ENCODE assay signal across 12 mouse cellular contexts in genomic region chr9:66977982-66978381, GRCm38 (mm10). TPM values are rescaled to one million over a fixed set of nuclear protein-coding genes. Genes with fewer than 3 reads are reported as not detected.
DNase-seq lines count a peak whose midpoint lies in the region; ATAC-seq lines count a peak whose summit lies in the region.
"Had no signal": no experiment of that assay in that cellular context is flagged by ENCODE, and none has a peak within 500 bp of the region (broad histone marks: within the 10 kb centered on the region; RNA-seq: fewer than 3 reads in every experiment).

No protein-coding gene starts in this region.

- no peak for ATAC-seq in hindbrain, embryonic 14.5 days (ENCODE audit: low FRiP score)
- ATAC-seq: forebrain, embryonic 15.5 days; midbrain, embryonic 13.5 days had no signal

- WGBS in hindbrain, embryonic 14.5 days: 93% methylated on average over 1 of the region's 1 CpGs
- 90% methylated on average over 1 of the region's 1 CpGs for WGBS in embryonic facial prominence, embryonic 10.5 days

- no peak overlapping the region for H3K27ac ChIP-seq in hindbrain, embryonic 14.5 days
- H3K27ac ChIP-seq in embryonic facial prominence, embryonic 10.5 days (replicated peaks): no peak overlapping the region
- H3K27ac ChIP-seq: forebrain, embryonic 15.5 days; heart, adult 2 months; lung, embryonic 15.5 days; midbrain, embryonic 13.5 days had no signal

- no peaks in the 10 kb centered on the region for H3K27me3 ChIP-seq in hindbrain, embryonic 14.5 days (ENCODE audit: control insufficient read depth, insufficient read depth, low read length)
- H3K27me3 ChIP-seq in embryonic facial prominence, embryonic 10.5 days (replicated peaks; ENCODE audit: low read depth, poor library complexity, severe bottlenecking): peaks cover 7% of the 10 kb centered on the region
- H3K27me3 ChIP-seq: forebrain, embryonic 15.5 days; lung, embryonic 15.5 days; midbrain, embryonic 13.5 days had no signal

- H3K4me2 ChIP-seq in hindbrain, embryonic 14.5 days (replicated peaks): no peak overlapping the region
- H3K4me2 ChIP-seq: forebrain, embryonic 15.5 days; lung, embryonic 15.5 days; midbrain, embryonic 13.5 days had no signal

- H3K9ac ChIP-seq in hindbrain, embryonic 14.5 days: no peak overlapping the region
- H3K9ac ChIP-seq: forebrain, embryonic 15.5 days; lung, embryonic 15.5 days; midbrain, embryonic 13.5 days had no signal

- intact Hi-C loops in left cerebral cortex, postnatal 36 days (cut with DNase I): no loop called here

- H3K36me3 ChIP-seq in hindbrain, embryonic 14.5 days (replicated peaks; ENCODE audit: control insufficient read depth, insufficient read depth): peaks cover 5% of the 10 kb centered on the region; the same call in 1 of the 2 replicates
- no peaks in the 10 kb centered on the region for H3K36me3 ChIP-seq in embryonic facial prominence, embryonic 10.5 days (replicated peaks)
- H3K36me3 ChIP-seq: forebrain, embryonic 15.5 days; lung, embryonic 15.5 days; midbrain, embryonic 13.5 days had no signal

- DNase-seq in cerebellum, postnatal 10 days: peak; percentile 27 to 40
- no peak for DNase-seq in cerebellum, adult 11-12 months
- peak; percentile 75 for DNase-seq in layer of hippocampus, adult 9-11 months
- DNase-seq in layer of hippocampus, postnatal 10 days (ENCODE audit: low spot score in 2 of 2): no peak
- DNase-seq in ES-CJ7 (ENCODE audit: low read depth, low spot score): peak; percentile 25
- DNase-seq in left cerebral cortex, postnatal 36 days (ENCODE audit: low spot score in 2 of 2): peak; percentile 42 to 44
- DNase-seq in hindbrain, embryonic 14.5 days (ENCODE audit: low spot score): no peak
- DNase-seq in embryonic facial prominence, embryonic 10.5 days (ENCODE audit: low spot score): no peak

- H3K9me3 ChIP-seq in hindbrain, embryonic 14.5 days (ENCODE audit: control insufficient read depth, low read length): no peaks in the 10 kb centered on the region
- H3K9me3 ChIP-seq in embryonic facial prominence, embryonic 10.5 days: no peaks in the 10 kb centered on the region
- H3K9me3 ChIP-seq: forebrain, embryonic 15.5 days; lung, embryonic 15.5 days; midbrain, embryonic 13.5 days had no signal

- H3K4me1 ChIP-seq in hindbrain, embryonic 14.5 days (replicated peaks; ENCODE audit: control insufficient read depth, insufficient read depth, low read length): peaks cover 11% of the 10 kb centered on the region
- peaks cover 22% of the 10 kb centered on the region for H3K4me1 ChIP-seq in embryonic facial prominence, embryonic 10.5 days

- H3K4me3 ChIP-seq in hindbrain, embryonic 14.5 days (replicated peaks; ENCODE audit: low read length): no peak overlapping the region
- no peak overlapping the region for H3K4me3 ChIP-seq in embryonic facial prominence, embryonic 10.5 days
- H3K4me3 ChIP-seq: forebrain, embryonic 15.5 days; heart, adult 2 months; lung, embryonic 15.5 days; midbrain, embryonic 13.5 days had no signal

RNA-seq across cellular contexts. Expression of gene Lactb, which starts 2.7 kb away (rescaled TPM):
- 10 to 100 TPM; 15.8 to 16.3 TPM for total RNA-seq in layer of hippocampus, postnatal 10 days (2021)
- total RNA-seq in left cerebral cortex, postnatal 36 days (2021): 10 to 100 TPM; 18.8 to 19.0 TPM
- polyA plus RNA-seq in hindbrain, embryonic 14.5 days (2014; fragmentation: Nextera tagmentation; extraction: Ambion mirVana): 15.4 and 17.8 TPM in 2 replicates
- 9.0 and 9.8 TPM in 2 replicates for polyA plus RNA-seq in embryonic facial prominence, embryonic 10.5 days (2016; fragmentation: Nextera tagmentation; extraction: Ambion mirVana)

RNA-seq across cellular contexts. Expression of gene Rps27l, which starts 32.1 kb away (rescaled TPM):
- total RNA-seq in layer of hippocampus, postnatal 10 days (2021): 10 to 100 TPM; 45.4 to 52.1 TPM
- total RNA-seq in left cerebral cortex, postnatal 36 days (2021): 10 to 100 TPM; 36.8 to 37.3 TPM
- 215 and 261 TPM in 2 replicates for polyA plus RNA-seq in hindbrain, embryonic 14.5 days (2014; fragmentation: Nextera tagmentation; extraction: Ambion mirVana)
- 777 and 806 TPM in 2 replicates for polyA plus RNA-seq in embryonic facial prominence, embryonic 10.5 days (2016; fragmentation: Nextera tagmentation; extraction: Ambion mirVana)

RNA-seq across cellular contexts. Expression of gene Rab8b, which starts 58.5 kb away (rescaled TPM):
- total RNA-seq in layer of hippocampus, postnatal 10 days (2021): 10 to 100 TPM; 27.1 to 31.3 TPM
- total RNA-seq in left cerebral cortex, postnatal 36 days (2021): 10 to 100 TPM; 25.2 to 31.7 TPM
- polyA plus RNA-seq in hindbrain, embryonic 14.5 days (2014; fragmentation: Nextera tagmentation; extraction: Ambion mirVana): 33.8 and 38.2 TPM in 2 replicates
- 21.4 and 23.9 TPM in 2 replicates for polyA plus RNA-seq in embryonic facial prominence, embryonic 10.5 days (2016; fragmentation: Nextera tagmentation; extraction: Ambion mirVana)

Comparison
In these comparisons a context has a peak if more than half of its experiments do, and no peak if none do; other contexts are left out.
1. DNase-seq: peak in cerebellum, postnatal 10 days (2 of 2), layer of hippocampus, adult 9-11 months (single experiment), ES-CJ7 (single experiment) and left cerebral cortex, postnatal 36 days (2 of 2); none in cerebellum, adult 11-12 months (single experiment), layer of hippocampus, postnatal 10 days (0 of 2), hindbrain, embryonic 14.5 days (single experiment) and embryonic facial prominence, embryonic 10.5 days (single experiment).